Mouse (Mus musculus): Measurements from ENCODE around the gene Lxn. TPM values are rescaled to one million over a fixed set of nuclear protein-coding genes. Genes with fewer than 3 reads are reported as not detected.

Gene Lxn
- polyA plus RNA-seq, 1 experiment from 2014 or later, result 64.1 TPM

DNA sequence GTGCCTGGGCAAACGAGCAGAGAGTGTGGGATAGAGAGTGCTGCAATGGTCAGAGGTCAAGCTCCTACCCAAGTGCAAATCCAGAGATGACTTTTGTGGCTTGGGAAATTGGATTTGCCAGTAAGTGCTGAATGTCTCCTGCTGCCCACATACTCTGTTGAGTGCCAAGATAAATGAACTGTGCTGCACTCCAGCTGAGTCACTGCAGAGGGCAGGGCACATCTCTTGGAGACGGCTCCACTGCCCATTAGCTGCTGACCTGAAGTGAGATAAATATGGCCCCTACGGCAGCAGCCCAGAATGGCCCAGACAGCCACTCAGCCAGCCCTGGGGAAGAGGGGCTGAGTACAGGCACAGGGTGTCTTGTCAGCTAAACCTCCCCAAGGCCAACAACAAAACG lies 26.4 kb upstream of the Lxn start:
- H3K27me3 ChIP-seq, result no peaks in the 10 kb centered on the region
- no peak overlapping the region for H3K27ac ChIP-seq (replicated peaks)
- H3K4me3 ChIP-seq, result no peak overlapping the region
- H3K9ac ChIP-seq (replicated peaks), result no peak overlapping the region
- H3K4me2 ChIP-seq (replicated peaks), result no peak overlapping the region
- 65% methylated on average over 4 of the region's 4 CpGs for WGBS
- H3K9me3 ChIP-seq, result no peaks in the 10 kb centered on the region
- H3K4me1 ChIP-seq, result no peaks in the 10 kb centered on the region
- no peak for ATAC-seq (replicated peaks)
- H3K36me3 ChIP-seq, result no peaks in the 10 kb centered on the region

DNA sequence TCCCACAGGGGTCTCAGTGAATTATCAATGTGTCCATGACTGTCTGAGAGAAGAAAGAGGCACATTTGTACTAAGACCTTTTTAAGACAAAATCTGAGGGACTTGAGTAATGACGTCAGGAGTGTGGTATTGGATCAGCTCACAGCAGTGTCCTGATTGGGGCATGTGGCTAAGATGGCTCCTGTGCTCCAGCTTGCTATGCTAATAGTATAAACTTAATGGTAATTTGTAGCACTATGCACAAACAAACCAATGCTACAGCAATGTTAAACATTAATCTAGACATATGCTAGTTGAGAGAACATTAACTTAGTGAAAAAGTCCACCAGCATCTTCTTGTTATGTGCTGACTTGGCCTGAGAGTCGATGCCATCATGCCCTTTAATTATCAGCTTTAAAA lies 21.5 kb upstream of the Lxn start:
- H3K4me1 ChIP-seq, result no peaks in the 10 kb centered on the region
- no peak overlapping the region for H3K4me2 ChIP-seq (replicated peaks)
- no peak overlapping the region for H3K9ac ChIP-seq (replicated peaks)
- no peaks in the 10 kb centered on the region for H3K9me3 ChIP-seq
- ATAC-seq (replicated peaks), result no peak
- WGBS, result 86% methylated on average over 2 of the region's 2 CpGs
- no peak overlapping the region for H3K4me3 ChIP-seq
- no peak overlapping the region for H3K27ac ChIP-seq (replicated peaks)
- no peaks in the 10 kb centered on the region for H3K36me3 ChIP-seq
- no peaks in the 10 kb centered on the region for H3K27me3 ChIP-seq

- no peaks in the 10 kb centered on the region for H3K9me3 ChIP-seq
- no peak for ATAC-seq (replicated peaks)
- no peak overlapping the region for H3K4me3 ChIP-seq
- H3K4me2 ChIP-seq (replicated peaks), result no peak overlapping the region
- H3K4me1 ChIP-seq, result no peaks in the 10 kb centered on the region
- H3K27ac ChIP-seq (replicated peaks), result no peak overlapping the region
- no peaks in the 10 kb centered on the region for H3K27me3 ChIP-seq
- H3K9ac ChIP-seq (replicated peaks), result no peak overlapping the region
- WGBS, result 90% methylated on average over 10 of the region's 10 CpGs
- H3K36me3 ChIP-seq, result 0 out of 2 replicates have a peak, but pooled peaks cover 3% of the 10 kb centered on the region
These were observed 18.7 kb upstream of the Lxn start for GRCm38 (mm10) chr3:67482400-67482799.

DNA sequence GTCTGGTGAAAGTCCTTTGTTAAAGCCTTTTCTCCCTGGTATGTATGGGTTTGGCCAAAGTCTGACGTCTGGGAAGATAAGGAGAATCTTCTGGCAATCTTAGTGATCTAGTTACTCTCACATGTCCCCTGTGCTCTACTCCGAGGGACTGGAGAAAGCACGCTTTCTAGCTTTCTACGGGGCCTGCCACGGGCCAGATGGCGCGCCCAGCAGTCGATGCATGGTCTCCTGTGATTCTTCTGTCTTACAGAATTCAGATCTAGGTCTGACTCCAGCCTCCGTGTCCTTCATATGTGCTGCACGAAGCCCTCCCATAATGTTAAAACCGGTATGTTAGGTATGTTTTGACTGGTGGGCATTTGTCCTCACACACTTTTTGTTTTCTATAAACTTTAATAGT lies 16.1 kb upstream of the Lxn start:
- no peak for ATAC-seq (replicated peaks)
- no peaks in the 10 kb centered on the region for H3K4me1 ChIP-seq
- no peak overlapping the region for H3K4me2 ChIP-seq (replicated peaks)
- no peak overlapping the region for H3K4me3 ChIP-seq
- H3K36me3 ChIP-seq, result peaks cover 13% of the 10 kb centered on the region
- no peak overlapping the region for H3K9ac ChIP-seq (replicated peaks)
- 93% methylated on average over 11 of the region's 11 CpGs for WGBS
- H3K27me3 ChIP-seq, result no peaks in the 10 kb centered on the region
- no peak overlapping the region for H3K27ac ChIP-seq (replicated peaks)
- H3K9me3 ChIP-seq, result no peaks in the 10 kb centered on the region

DNA sequence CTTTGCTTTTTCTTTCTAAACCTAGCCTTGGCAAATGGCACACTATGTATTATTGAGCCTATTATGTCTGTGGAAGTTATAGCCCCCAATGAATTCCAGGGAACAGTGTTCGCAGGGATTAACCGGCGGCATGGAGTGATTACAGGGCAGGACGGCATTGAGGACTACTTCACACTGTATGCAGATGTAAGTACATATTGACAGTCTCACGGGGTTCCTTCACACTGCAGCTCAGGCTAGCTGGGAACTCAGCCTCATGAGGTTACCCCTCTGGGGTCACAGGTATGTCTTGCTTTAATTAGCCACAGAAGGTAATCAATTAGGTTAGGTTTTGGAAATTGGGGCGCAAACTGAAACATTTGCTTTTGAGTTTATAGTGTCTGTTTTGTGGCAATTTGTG lies 9.7 kb upstream of the Lxn start:
- no peak overlapping the region for H3K9ac ChIP-seq (replicated peaks)
- no peak overlapping the region for H3K27ac ChIP-seq (replicated peaks)
- no peak overlapping the region for H3K4me2 ChIP-seq (replicated peaks)
- no peak for ATAC-seq (replicated peaks)
- WGBS, result 90% methylated on average over 6 of the region's 6 CpGs
- H3K27me3 ChIP-seq, result no peaks in the 10 kb centered on the region
- peaks cover 22% of the 10 kb centered on the region for H3K36me3 ChIP-seq
- no peaks in the 10 kb centered on the region for H3K4me1 ChIP-seq
- no peak overlapping the region for H3K4me3 ChIP-seq
- no peaks in the 10 kb centered on the region for H3K9me3 ChIP-seq

DNA sequence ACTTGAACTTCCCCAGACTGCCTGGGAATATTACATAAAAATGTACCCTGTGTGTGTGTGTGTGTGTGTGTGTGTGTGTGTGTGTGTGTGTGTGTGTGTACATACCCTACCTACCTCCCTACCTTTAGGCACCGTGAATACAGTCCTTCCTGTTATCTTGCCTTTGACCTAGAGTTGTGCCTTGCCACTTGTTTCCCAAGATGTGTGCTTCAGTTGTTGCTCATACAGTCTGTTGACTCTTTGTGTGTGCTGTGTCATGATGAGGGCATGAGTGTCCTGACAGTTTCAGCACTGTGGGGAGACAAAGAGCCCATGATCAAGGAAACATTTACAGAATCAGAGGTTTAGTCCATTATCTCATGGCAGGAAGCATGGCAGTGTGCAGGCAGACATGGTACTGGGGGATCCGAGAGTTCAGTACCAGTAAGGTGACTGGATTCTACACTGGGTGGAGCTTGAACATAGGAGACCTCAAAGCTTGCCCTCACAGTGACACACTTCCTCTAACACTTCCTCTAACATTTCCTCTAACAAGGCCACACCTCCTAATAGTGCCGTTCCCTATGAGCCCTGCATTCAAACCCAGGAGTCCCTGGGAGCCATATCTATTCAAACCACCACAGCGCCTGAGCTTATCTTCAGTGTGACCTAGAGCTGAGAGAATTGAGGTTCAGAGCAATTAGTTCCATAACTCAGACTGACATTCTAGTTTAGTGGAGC lies 7.8 kb upstream of the Lxn start:
- WGBS, result 87% methylated on average over 4 of the region's 4 CpGs
- Histone ChIP-seq H3K4me1 (no peaks in the 10 kb centered on the region), H3K27me3 (no peaks in the 10 kb centered on the region), H3K4me2 (replicated peaks) (no peak overlapping the region), H3K9me3 (no peaks in the 10 kb centered on the region), H3K4me3 (no peak overlapping the region), H3K27ac (replicated peaks) (no peak overlapping the region), H3K9ac (replicated peaks) (no peak overlapping the region), H3K36me3 (peaks cover 31% of the 10 kb centered on the region)
- no peak for ATAC-seq (replicated peaks)

DNA sequence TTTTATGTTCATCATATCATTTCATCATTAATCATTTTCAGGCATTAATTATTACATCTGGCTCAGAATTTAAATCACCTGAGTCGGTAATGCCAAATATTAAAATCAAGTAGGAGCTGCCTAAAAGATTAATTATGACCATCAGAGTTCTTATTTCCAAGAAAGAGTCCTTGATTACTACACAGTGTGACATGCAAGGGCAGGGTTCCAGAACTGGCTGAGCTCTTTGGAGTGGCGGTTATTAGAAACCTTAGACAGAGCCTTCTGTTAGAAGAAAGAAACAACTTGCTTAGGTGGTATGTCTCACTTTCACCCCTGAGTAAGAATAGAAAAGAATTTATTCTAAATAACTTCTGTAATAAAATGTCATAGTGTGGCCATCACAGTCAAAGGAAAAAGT lies 3.6 kb upstream of the Lxn start:
- ATAC-seq (replicated peaks), result no peak
- Histone ChIP-seq H3K27ac (replicated peaks) (no peak overlapping the region), H3K9ac (replicated peaks) (no peak overlapping the region), H3K27me3 (no peaks in the 10 kb centered on the region), H3K36me3 (peaks cover 17% of the 10 kb centered on the region), H3K4me3 (no peak overlapping the region), H3K4me2 (replicated peaks) (no peak overlapping the region), H3K9me3 (no peaks in the 10 kb centered on the region), H3K4me1 (peaks cover 17% of the 10 kb centered on the region)
- 98% methylated on average over 2 of the region's 2 CpGs for WGBS

GRCm38 (mm10) chr3:67466576-67466975 lies 2.9 kb upstream of the Lxn start:
- H3K27ac ChIP-seq (replicated peaks), result no peak overlapping the region
- no peak for ATAC-seq (replicated peaks)
- peaks cover 17% of the 10 kb centered on the region for H3K36me3 ChIP-seq
- 92% methylated on average over 5 of the region's 5 CpGs for WGBS
- H3K9ac ChIP-seq (replicated peaks), result no peak overlapping the region
- no peaks in the 10 kb centered on the region for H3K27me3 ChIP-seq
- peaks cover 21% of the 10 kb centered on the region for H3K4me1 ChIP-seq
- no peak overlapping the region for H3K4me3 ChIP-seq
- H3K4me2 ChIP-seq (replicated peaks), result no peak overlapping the region
- no peaks in the 10 kb centered on the region for H3K9me3 ChIP-seq

DNA sequence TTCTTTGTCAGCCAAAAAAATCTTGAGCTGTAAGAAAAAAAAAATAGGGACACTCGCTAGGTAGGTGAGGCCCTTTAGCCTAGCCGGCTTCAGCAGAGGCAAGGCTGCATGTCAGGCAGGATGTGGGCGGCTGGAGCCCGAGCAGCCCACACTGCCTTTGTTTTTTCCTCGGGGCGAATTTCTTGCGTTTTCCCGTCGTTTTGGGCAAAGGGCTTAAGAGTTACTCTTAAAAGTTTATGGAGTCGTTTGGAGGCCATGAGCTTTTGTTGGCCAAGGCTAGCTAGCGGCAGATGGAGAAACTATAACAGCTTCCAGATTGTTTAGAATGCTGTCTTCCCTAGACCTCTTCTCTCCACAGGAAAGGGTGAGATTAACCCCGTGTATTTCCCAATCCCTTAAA lies 725 bp downstream of the Lxn start:
- H3K9ac ChIP-seq (replicated peaks), result peak overlapping the region; percentile 77
- 7% methylated on average over 12 of the region's 12 CpGs for WGBS
- peak overlapping the region; percentile 64 for H3K4me3 ChIP-seq
- H3K27me3 ChIP-seq, result no peaks in the 10 kb centered on the region
- ATAC-seq (replicated peaks), result no peak
- H3K27ac ChIP-seq (replicated peaks), result peak overlapping the region; percentile 46
- H3K4me2 ChIP-seq (replicated peaks), result peak overlapping the region; percentile 93
- peaks cover 21% of the 10 kb centered on the region for H3K36me3 ChIP-seq
- H3K9me3 ChIP-seq, result no peaks in the 10 kb centered on the region
- H3K4me1 ChIP-seq, result peaks cover 21% of the 10 kb centered on the region

DNA sequence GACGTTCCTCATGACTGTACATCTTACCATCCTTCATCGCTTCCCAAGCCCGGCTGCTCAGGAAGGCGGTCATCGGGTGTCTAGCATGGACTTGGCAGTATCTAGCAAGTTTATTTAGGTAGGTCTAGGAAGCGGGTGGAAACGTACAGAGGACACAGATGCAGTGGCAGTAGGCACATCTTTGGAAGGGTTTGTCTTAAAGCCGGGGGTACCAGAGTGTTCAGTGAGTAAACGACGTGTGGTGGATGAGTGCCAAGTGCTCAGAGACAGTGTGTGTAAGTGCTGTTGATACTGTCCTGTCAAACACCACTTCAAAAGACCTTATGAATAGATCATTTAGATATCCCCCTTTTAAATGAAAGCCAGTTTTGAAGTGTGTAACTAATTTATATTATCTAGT lies 1.1 kb downstream of the Lxn start:
- no peak overlapping the region for H3K27ac ChIP-seq (replicated peaks)
- H3K4me1 ChIP-seq, result peaks cover 21% of the 10 kb centered on the region
- no peaks in the 10 kb centered on the region for H3K27me3 ChIP-seq
- H3K9me3 ChIP-seq, result no peaks in the 10 kb centered on the region
- H3K4me3 ChIP-seq, result peak overlapping the region; percentile 64
- ATAC-seq (replicated peaks), result no peak
- H3K36me3 ChIP-seq, result peaks cover 20% of the 10 kb centered on the region
- 43% methylated on average over 10 of the region's 10 CpGs for WGBS
- no peak overlapping the region for H3K9ac ChIP-seq (replicated peaks)
- H3K4me2 ChIP-seq (replicated peaks), result peak overlapping the region; percentile 93

GRCm38 (mm10) chr3:67462015-67462414 lies 1.7 kb downstream of the Lxn start:
- Histone ChIP-seq H3K9me3 (no peaks in the 10 kb centered on the region), H3K27me3 (no peaks in the 10 kb centered on the region), H3K4me3 (no peak overlapping the region), H3K4me2 (replicated peaks) (0 out of 2 replicates have a peak overlapping the region, but pooled peaks have one; percentile 13), H3K27ac (replicated peaks) (no peak overlapping the region), H3K9ac (replicated peaks) (no peak overlapping the region), H3K4me1 (peaks cover 21% of the 10 kb centered on the region), H3K36me3 (peaks cover 24% of the 10 kb centered on the region)
- WGBS, result 38% methylated on average over 7 of the region's 7 CpGs
- ATAC-seq (replicated peaks), result peak; percentile 35; the same call in 1 of the 2 replicates

- WGBS, result 53% methylated on average over 3 of the region's 3 CpGs
- Histone ChIP-seq H3K9me3 (no peaks in the 10 kb centered on the region), H3K4me3 (no peak overlapping the region), H3K27ac (replicated peaks) (no peak overlapping the region), H3K4me1 (peaks cover 21% of the 10 kb centered on the region), H3K4me2 (replicated peaks) (no peak overlapping the region), H3K27me3 (no peaks in the 10 kb centered on the region), H3K36me3 (peaks cover 42% of the 10 kb centered on the region), H3K9ac (replicated peaks) (no peak overlapping the region)
- no peak for ATAC-seq (replicated peaks)
These were observed 3.8 kb downstream of the Lxn start for GRCm38 (mm10) chr3:67459881-67460280.

GRCm38 (mm10) chr3:67450601-67451210 lies 13.0 kb downstream of the Lxn start:
- 76% methylated on average over 5 of the region's 5 CpGs for WGBS

More at GRCm38 (mm10) chr3:67450601-67451210, 13.0 kb downstream of the Lxn start:
- peaks cover 73% of the 10 kb centered on the region for H3K36me3 ChIP-seq
- no peaks in the 10 kb centered on the region for H3K9me3 ChIP-seq
- H3K27ac ChIP-seq (replicated peaks), result no peak overlapping the region
- H3K4me3 ChIP-seq, result no peak overlapping the region
- no peak overlapping the region for H3K4me2 ChIP-seq (replicated peaks)
- H3K4me1 ChIP-seq, result no peaks in the 10 kb centered on the region
- H3K9ac ChIP-seq (replicated peaks), result no peak overlapping the region
- ATAC-seq (replicated peaks), result no peak
- H3K27me3 ChIP-seq, result no peaks in the 10 kb centered on the region

Measured in forebrain, embryonic 15.5 days (tissue).